Mouse (Mus musculus): ENCODE results near the gene Kcnq1.

Kcnq1 gene

DNA sequence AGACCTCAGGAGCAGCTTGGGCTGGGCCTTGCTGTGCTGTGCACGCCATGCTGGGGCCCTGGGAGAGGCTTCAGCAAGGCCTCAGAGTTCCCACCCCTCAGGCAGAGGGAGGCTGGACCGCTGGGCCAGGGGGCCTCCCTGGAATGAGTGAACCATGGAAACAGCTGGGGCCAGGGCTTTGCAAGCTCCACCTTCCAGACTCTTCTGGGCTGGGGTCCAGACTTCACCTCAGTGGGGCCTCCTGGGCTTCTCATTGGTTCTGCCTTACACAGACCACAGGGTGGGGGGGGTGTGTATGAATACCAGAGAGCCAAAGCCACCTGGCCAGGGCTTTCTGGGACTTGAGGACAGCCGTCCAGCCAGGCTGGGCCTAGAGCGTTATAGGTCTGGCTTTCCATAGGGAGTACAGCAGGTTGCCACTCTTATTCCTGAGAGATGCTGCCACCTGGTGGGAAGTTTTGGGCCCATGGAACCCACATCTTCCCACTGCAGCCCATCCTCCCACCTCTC, 19.0 kb upstream of the Kcnq1 start:
- peak; percentile 38 for DNase-seq (ENCODE audit: extremely low spot score, low spot score)

DNA sequence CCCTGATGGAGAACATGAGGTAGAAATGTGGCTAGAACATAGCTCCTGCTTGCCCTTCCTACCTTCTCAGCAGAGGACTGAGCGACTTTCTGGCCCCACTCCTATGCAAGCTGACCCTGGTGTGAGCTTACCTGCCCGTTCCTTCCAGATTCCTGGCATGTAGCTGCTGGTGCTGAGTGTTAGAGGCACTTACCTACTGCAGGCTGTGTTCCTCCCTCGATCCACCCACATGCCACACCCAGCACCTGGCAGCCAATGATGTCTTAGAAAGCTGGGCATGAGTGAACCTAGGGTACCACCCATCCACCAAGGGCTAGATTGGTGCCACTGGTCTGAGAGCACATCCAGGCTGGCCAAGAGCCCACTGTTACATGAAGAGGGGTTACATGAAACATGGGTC, 12.3 kb upstream of the Kcnq1 start:
- no peak for DNase-seq (ENCODE audit: extremely low spot score, low spot score)

DNA sequence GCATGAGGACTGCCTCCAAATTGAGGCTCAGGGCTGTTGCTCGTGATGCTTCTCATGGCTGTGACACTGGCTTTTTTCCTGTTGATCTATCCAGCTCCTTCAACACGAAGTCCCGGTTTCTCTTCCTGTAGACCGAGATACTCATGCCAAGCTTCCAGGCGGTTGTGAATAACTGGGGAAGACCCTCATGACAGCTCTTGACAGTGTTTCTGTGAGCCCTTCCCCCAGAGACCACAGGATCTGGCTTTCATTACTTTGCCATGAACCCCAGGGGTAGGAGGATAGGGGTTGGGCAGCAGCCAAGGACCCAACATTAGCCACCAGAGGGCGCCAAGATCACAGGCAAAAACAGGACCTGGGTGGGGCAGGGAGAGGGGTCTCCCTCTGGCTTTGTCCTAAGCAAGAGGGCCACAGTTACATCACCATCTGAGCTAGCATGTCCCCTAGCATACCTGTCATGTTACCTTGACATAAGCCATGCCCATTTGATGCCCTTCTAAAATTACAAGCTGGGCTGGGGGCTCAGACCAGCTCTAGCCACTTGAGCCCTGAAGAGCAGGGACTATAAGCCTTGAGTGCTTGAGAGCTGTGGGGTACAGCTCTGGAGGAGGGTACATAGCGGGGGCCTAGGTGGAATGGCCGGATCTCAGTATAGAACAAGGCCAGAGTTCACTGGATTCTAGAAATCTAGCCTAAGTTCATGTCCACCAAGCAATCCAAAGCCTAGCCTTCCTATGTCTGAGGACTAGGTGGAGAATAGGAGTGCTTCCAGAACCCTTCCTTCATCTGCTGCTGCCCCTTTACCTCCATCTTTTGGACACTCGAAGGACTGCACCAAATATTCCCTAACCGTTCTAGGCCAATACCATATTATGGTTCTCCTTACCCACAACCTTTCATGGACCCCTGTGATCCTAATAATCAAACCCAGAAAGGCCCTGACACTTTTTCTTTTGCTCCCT, 11.3 kb upstream of the Kcnq1 start, which contains the start of gene Trpm5:
TSS of gene Trpm5 (minus strand) at position 51 of the 962 bp plus-strand sequence.
- DNase-seq (ENCODE audit: extremely low spot score, low spot score): peak; percentile 76

DNA sequence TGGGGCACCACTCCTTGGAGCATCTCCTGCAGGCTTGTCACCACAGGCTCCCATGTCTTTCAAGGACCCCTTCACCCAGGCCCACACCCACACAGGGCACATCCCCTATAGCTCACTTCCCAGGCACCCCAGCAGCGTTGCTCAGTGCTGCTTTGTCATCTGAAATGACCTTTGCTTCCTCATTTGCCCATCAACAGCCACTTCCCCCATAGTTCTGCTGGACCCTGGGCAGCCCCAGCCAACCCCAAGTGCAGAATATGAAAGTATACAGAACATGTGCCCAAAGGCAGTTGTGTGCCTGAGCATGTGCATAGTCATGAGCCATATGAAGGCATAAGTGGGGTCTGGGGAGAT, 10.6 kb upstream of the Kcnq1 start:
- no peak for DNase-seq (ENCODE audit: extremely low spot score, low spot score)

DNA sequence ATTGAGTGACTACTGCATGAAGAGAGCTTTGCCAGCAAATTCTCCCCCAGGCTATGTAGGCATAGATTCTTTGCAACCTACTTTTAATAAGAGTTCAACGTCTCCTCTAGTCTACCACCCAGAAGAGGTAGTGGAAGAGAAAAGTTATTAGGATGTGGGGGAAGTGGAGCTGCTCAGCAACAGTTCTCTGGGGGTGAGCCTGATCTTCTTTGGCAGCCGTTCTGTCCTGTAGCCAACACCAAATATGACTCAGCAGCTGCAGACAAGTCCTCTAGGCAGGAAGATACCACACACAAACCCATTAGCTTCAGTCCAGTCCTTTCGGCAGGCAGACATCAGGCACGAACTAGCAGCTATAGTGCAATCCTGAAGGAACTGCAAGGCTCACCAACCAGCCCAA, 5.4 kb upstream of the Kcnq1 start:
- DNase-seq (ENCODE audit: extremely low spot score, low spot score): no peak

DNA sequence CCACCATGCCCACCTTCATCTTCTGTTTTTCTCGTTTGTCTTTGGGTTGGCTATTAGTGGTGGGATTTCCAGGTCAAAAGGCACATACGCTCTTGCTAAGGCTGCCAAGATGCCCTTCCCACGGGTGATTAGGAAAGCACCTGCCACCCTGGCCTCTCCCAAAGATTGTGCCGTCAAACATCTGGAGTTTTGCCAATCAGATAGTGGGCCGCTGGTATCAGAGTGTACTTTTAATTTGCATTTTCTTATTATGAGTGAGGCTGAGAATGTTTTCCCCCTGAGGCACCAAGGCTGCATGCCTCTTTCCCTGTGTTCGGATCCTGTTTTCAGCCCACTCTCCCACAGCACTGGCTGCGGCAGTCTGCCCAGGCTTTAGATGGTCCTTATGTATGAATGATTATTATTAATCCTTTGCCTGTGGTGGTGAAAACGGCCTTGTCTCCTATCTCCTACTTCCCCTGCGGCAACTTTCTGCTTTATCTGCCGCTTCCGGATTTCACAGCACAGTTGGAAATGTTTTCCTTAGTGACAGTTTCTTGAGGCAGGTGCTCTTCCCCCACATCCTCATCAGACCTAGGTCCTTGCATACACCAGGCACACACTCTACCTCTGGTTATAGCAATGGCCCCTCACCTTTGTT, 784 bp upstream of the Kcnq1 start:
- no peak for DNase-seq (ENCODE audit: extremely low spot score, low spot score)

DNA sequence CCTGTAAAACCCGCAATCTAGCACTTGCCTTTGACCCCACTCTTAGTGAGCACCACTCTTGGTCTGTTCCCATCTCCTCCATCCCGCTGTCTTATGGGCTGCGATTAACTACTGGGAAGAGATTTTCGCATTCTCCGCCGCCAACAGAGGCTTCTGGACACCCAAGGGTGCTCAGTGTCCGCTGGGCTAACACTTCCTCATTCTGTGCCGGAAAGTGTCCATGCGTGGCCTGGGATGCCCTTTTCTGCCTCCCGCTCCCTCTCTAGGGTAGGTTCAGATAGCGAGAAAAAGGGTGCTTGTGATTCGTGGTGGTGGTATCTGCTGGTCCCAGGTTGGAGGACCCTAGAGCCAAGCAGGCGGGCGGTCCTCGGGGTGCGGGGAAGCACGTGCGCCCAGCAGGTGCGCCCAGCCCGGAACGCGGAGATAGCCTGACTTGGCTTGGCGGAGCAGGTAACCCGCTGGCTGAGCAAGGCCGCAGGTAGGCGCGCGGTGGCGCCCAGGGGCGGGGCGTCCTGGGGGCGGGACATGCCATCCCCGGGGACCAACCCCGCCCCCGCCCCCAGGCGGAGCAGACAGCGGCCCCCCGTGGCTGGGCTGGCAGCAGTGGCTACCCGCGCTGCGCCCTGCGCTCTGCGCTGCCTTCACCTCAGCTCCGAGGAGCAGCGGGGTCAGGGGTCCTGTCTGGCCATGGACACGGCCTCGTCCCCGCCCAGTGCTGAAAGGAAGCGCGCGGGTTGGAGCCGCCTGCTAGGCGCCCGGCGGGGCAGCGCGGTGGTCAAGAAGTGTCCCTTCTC, 707 bp downstream of the Kcnq1 start:
- DNase-seq (ENCODE audit: extremely low spot score, low spot score): no peak

DNA sequence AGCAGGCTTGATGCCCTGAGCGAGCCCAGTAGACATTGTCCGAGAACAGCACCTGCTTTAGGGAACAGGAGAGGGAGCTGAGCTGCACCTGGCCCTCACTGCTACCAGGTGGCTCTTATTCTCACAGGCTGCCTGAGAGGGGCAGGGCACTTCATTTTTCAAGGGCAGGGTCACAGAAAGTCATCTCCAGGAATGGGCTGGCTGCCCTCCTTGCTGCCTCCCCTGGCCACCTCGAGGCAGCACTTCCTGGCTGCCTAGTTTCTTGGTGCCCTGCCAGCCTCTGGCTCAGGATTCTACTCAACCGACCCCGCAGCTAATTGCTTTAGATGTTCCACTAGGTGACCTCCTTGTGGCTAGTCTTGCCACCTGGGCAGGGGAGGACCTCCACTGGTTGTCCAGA, 2.0 kb downstream of the Kcnq1 start:
- DNase-seq (ENCODE audit: extremely low spot score, low spot score): no peak

DNA sequence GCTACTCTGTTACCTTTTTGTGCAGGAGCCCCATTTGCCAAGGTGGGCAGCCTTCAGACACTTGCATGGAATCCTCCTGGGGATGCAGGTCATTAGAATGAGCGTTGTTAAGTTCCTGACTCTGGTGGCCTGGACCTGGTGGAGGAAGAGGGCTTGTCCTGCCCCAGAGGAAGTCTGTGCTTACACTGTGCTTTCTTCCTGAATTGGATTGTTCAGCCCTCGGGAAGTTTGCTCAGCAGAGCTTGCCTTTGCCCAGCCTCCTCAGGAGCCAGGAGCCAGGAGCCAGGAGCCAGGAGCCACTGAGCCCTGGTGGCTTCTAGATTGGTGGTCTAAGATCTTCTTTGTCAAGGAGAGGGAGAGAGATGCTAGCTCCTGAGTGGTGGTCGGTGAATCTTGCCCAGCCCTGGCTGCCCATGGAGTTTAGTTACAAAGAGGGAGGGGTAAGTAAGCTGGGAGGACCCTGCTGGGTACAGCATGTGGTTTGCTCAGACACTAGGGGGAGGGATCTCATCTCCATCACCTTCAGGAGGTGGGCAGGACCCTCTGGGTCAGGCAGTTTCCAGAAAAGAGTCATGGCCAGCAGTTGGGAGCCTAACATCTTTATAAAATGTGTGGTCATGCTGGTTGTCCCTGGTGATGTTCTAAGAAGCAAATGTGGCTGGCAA, 3.0 kb downstream of the Kcnq1 start:
- no peak for DNase-seq (ENCODE audit: extremely low spot score, low spot score)

DNA sequence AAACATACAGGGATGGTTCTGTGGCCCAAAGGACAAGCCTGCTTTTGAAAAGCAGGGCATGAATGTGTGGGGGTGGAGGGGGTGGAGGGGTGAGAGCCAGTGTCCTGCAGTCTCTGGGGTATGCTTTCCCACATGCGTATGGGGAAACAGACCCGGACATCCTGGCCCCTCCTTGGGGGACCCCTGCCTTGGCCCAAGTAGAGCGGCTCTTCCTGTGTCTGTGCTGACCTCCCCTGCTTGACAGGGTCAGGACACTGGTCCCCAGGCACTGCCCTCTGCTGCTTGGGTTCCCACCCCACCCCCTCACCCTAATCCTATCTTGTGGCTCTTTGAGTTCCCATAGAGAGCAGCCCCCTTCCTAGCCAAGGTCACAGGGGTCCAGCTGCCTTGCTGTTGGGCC, 3.5 kb downstream of the Kcnq1 start:
- no peak for DNase-seq (ENCODE audit: extremely low spot score, low spot score)

DNA sequence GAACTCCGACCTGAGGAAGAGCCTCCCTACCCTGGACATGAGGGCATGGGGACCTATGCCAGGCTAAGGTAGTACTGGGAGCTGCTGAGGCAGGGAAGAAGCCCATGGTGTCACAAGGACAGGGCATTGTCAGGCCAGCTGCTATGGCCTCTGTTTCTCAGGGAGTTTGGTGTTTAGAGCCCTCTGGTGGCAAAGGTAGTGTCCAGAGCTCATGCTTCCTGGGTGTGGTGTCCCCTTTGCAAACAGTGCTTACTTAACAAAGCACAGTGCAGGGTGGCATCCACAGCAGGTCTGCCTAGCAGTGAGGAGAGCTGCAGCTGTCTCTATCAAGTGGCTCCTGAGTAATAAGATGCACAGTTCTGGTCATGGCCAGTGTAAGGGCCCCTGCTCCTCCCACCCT, 4.6 kb downstream of the Kcnq1 start:
- DNase-seq (ENCODE audit: extremely low spot score, low spot score): no peak

DNA sequence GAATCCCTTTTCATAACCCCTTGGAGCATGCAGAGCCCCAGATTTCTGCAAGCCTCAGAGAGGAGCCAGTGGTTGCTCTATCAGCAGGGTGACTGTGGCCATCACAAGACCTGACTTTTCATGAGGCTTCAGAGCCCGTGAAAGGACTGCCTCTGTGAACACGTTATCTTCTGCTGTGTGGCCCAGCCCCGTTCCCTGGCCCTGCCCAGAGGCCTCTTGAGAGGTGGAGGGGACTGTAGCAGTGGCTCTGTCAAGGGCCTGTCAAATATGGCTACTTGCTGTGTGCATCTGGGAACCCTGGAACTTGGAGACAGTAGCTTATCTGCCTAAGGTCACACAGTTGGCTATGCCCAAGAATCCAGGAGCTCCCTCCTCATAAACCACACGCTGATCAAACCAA, 5.6 kb downstream of the Kcnq1 start:
- DNase-seq (ENCODE audit: extremely low spot score, low spot score): no peak

DNA sequence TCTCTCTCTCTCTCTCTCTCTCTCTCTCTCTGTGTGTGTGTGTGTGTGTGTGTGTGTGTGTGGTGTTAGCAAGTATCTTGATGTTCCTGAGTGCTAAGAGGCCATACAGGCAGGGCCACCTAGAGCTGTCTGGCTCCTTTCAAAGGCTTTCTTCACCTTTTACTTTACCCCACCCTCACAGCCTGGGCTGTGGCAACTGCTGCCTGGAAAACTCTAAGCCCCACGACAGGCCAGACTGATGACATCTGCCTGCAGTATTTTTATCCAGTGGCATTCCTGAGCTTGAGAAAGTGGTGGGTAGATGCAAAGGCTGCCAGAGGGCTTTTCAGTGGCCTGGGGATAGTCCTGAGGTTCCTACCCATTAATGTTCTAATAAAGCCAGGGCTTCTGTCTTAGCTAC, 6.2 kb downstream of the Kcnq1 start:
- DNase-seq (ENCODE audit: extremely low spot score, low spot score): no peak

DNA sequence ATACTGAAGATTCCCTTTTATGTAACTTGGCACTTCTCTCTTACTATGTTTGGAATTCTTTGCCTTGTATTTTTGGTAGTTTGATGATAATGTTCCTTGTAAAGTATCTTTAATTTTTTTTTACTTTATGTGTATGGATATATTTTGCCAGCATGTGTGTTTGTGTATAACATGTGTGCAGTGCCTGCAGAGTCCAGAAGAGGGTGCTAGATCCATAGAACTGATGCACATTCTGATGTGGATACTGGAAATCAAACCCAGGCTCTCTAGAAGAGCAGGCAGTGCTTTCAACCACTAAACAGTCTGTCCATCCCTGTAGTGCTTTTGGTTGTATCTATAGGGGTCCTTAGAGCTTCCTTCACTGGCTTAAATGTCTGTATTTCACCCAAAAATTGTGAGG, 8.6 kb downstream of the Kcnq1 start:
- no peak for DNase-seq (ENCODE audit: extremely low spot score, low spot score)

DNA sequence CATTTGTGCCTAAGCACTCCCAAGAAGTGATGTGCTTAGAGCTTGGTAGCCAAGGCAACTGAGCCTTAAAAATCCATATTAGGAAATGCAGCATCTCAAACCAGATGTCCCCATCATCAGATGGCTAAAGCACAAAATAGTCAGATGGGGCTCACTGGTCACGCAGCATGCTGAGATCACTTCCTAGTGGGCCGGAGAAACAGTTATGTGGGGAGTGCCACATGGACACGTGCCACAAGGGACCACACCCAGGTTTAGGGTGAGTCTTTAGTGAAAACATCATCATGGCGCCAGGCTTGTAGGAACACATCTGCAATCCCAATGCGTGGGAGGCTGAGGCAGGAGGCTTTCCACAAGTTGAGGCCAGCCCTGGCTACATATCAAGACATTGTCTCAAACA, 10.4 kb downstream of the Kcnq1 start:
- DNase-seq (ENCODE audit: extremely low spot score, low spot score): no peak

DNA sequence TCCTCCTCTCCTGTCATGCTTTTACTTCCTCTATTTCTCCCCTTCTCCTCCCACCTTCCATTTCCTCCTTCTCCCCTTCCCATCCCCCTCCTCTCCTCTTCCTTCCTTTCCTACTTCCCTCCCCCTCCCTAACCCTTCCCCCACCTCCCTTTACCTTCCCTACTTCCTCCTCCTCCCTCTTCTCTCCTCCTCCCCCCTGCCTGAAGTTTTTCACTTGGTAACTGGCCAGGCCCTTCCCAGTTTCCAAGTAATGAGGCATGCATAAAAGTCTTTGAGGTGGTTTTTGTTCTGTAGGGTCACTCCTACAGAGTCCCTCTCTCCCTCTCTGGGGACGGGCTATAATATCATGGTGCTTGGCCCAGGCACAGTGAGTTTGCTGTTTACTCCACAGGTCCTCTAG, 13.2 kb downstream of the Kcnq1 start:
- DNase-seq (ENCODE audit: extremely low spot score, low spot score): no peak

DNA sequence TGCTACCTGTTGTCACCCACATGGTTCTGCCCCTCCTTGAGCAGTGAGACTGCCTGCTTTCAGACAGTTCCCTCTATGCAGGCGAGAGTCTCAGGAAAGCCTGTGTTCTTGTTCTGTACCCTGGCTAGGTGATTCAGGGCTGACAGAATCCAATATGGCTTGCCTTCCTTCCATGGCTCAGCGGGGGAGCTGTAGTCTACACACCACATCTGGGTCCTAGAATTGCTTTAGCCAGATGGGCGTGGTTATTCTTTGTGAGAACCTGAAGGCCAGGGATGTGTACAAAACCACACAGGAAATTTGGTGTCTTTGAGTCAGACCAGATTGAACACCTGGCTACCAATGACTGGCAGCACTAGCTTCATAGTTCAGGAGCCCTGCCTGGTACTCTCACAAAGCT, 13.7 kb downstream of the Kcnq1 start:
- DNase-seq (ENCODE audit: extremely low spot score, low spot score): no peak

DNA sequence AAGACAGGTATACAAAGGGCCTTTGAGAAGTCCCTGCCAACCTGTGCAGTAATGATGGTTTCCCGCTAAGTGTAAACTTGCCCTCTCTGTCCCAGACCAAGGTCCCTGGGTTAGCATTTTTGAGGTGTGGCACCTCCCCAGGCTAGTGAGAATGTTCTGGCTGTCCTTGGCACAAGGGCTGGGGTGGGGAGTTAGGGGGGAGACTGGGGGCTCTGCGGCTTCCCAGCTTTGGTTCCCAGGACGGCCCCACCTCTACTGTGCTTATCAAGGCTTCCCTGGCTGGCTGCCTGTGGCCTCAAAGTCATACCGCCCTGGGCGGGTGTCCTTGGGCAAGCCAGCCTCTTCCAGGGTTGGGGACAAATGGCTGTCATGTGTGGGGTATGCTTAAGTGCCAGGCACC, 16.0 kb downstream of the Kcnq1 start:
- no peak for DNase-seq (ENCODE audit: extremely low spot score, low spot score)

DNA sequence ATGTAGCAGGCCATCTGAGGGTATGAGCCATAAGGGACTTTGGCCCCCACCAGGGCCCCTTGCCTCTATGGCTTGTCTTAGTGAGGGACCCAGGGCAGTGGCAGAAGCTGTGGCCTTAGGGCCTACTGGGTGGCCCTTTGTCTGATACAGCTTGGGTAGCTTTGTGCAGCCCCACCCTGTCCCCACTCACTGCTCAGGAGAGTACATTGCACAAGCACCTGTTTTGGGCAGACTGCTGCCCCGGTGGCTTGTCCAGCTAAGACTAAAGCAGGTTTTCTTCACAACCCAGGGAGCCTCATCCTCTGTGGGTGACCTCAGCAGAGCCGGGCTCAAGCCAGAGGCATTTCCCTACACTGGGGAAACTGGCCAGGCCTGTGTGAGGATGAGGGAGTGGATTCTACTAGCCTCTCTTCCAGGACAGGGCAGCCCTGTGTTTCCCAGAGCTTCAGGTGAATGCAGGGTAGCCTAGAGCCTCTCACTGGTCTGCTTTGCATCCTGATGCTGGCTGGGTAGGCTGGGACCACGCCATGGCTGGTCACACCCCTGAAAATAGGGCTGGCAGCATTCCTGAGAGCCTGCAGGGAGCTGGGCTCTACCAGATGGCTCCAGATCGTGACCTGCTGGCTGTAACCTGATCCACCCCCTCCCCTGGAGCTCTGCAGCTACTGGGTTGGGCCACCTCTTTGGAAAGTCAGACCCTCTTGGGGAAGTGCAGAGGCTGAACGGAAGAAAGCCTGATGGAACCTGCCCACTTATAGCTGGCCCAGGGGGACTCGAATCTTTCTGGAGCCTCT, 17.9 kb downstream of the Kcnq1 start:
- peak; percentile 72 for DNase-seq (ENCODE audit: extremely low spot score, low spot score)

DNA sequence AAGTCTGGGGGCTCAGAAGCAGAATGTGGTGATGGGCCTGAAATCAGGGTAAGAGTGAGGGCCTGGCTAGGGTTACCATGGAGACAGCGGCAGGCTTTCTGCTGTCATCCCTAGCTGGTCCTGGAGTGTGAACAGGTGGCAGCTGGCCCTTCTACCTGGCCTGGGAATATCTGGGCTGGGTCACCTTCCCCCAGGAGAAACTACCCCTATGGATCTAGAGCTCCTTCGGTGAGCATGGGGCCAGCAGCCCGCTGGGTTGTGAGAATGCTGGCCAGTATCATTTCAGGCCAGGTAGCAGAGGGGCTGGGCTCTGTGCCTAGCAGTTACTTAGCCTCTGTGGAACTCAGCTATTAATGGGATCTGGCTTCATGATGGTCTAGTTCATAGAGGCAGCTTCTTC, 18.7 kb downstream of the Kcnq1 start:
- no peak for DNase-seq (ENCODE audit: extremely low spot score, low spot score)

DNA sequence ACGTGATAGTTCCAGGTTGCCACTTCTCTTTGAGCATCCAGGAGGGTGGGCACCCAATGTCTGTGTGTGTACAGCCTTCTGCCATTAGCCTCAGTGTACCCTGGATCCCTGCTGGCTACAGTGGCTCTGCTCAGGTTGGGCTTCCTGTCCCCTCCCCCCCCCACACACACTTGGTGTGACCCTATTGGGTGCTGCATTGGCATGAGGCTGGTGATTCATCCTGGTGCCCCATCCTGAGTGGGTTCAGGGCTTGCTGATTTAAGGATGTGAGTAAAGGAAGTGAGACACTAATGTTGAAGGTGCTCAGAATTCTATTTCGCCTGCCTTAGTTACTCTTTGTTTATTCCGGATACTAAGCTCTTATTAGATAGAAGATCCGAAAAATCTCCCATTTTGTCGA, 26.7 kb downstream of the Kcnq1 start:
- no peak for DNase-seq (ENCODE audit: extremely low spot score, low spot score)

Data from neural tube, embryonic 10.5 days (tissue).